Mouse (Mus musculus) hindbrain, embryonic 11.5 days (tissue): Measurements from ENCODE around the gene Thop1. TPM values are rescaled to one million over a fixed set of nuclear protein-coding genes. Genes with fewer than 3 reads are reported as not detected.
"Not testable (repeated sequence)": the region's sequence is repeated elsewhere in the genome, so short reads cannot be mapped to it uniquely, and the experiment has no call there.

ENCODE experiments used
- ATAC-seq: fragments of 200-750 bp; cut with Nextera tagmentation; 2 replicates; pipeline ENCODE4 v1.8.0; 2017; ENCODE audit warnings: mild to moderate bottlenecking, moderate TSS enrichment, moderate library complexity; ENCODE audit not compliant: low FRiP score
- DNase-seq: peaks from one replicate; pipeline ENCODE4 v3.0.0-alpha.2; 2015; ENCODE audit warnings: low spot score
- H3K27ac ChIP-seq: fragments of 300-500 bp; sonication (generic); 2 replicates; pipeline ENCODE4 v1.5.1; 2014; ENCODE audit warnings: mild to moderate bottlenecking, low read depth, low read length
- H3K27me3 ChIP-seq: fragments of 300-500 bp; sonication (generic); 2 replicates; pipeline ENCODE4 v1.6.1; 2014; ENCODE audit warnings: mild to moderate bottlenecking, low read length, moderate library complexity, mixed read lengths; ENCODE audit not compliant: control insufficient read depth, insufficient read depth
- H3K36me3 ChIP-seq: fragments of 300-500 bp; sonication (generic); 2 replicates; pipeline ENCODE4 v1.6.1; 2014; ENCODE audit warnings: mild to moderate bottlenecking, low read length, moderate library complexity, mixed read lengths; ENCODE audit not compliant: control insufficient read depth, insufficient read depth
- H3K4me1 ChIP-seq: fragments of 300-500 bp; sonication (generic); replicated peaks from 2 replicates; pipeline ENCODE4 v1.6.1; 2014; ENCODE audit warnings: low read length, mixed read lengths; ENCODE audit not compliant: control insufficient read depth, insufficient read depth
- H3K4me2 ChIP-seq: fragments of 300-500 bp; sonication (generic); replicated peaks from 2 replicates; pipeline ENCODE4 v1.6.1; 2014; ENCODE audit warnings: mild to moderate bottlenecking, low read depth, low read length
- H3K4me3 ChIP-seq: fragments of 300-500 bp; sonication (generic); 2 replicates; pipeline ENCODE4 v1.5.1; 2014; ENCODE audit warnings: low read depth, low read length
- H3K9ac ChIP-seq: fragments of 300-500 bp; sonication (generic); 2 replicates; pipeline ENCODE4 v1.6.1; 2014; ENCODE audit warnings: low read depth, low read length
- H3K9me3 ChIP-seq: fragments of 300-500 bp; sonication (generic); 2 replicates; pipeline ENCODE4 v1.6.1; 2016; ENCODE audit warnings: low read length; ENCODE audit not compliant: control insufficient read depth
- WGBS: fragments of 180-500 bp; shearing (Covaris S2); extraction: QIAGEN DNeasy Blood & Tissue Kit; methylation state at CpG from one replicate; pipeline ENCODE4 v1.1.7; 2014; 5-methylcytosine and 5-hydroxymethylcytosine counted together
- polyA plus RNA-seq: library from polyadenylated mRNA; unstranded; fragments of >200 nt; fragmentation: Nextera tagmentation; extraction: Ambion mirVana; gene quantifications from 2 replicates; pipeline ENCODE4 v1.2.1, GENCODE M21; 2014

The Thop1 gene
- polyA plus RNA-seq, 1 experiment from 2014 or later: 44.1 TPM

DNA sequence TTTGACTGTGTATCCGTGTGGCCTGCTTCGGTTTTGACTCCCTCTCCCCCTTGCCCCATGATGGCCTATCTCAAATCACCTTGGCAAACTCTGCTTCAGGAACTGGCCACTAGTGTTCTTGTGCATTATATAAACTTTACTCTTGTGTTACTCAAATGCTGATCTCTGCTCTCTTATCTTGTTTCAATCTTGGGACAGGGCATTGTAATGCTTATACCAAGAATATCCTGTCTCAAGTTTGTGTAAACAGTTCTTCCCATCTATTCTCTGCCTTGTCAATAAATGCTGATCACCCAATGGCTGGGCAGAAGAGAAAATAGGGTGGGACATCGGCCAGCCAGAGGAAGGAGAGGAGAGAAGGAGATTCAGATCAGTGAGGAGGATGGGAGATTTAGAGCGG lies 7.1 kb upstream of the Thop1 start:
- H3K4me2 ChIP-seq: no peak overlapping the region
- no peaks in the 10 kb centered on the region for H3K9me3 ChIP-seq
- WGBS: 66% methylated on average over 4 of the region's 4 CpGs
- H3K9ac ChIP-seq: no peak overlapping the region
- DNase-seq (no peak), ATAC-seq (no peak)
- H3K4me3 ChIP-seq: no peak overlapping the region
- H3K4me1 ChIP-seq: peaks cover 9% of the 10 kb centered on the region
- H3K27me3 ChIP-seq: no peaks in the 10 kb centered on the region
- no peak overlapping the region for H3K27ac ChIP-seq
- 0 out of 2 replicates have a peak, but pooled peaks cover 2% of the 10 kb centered on the region for H3K36me3 ChIP-seq

DNA sequence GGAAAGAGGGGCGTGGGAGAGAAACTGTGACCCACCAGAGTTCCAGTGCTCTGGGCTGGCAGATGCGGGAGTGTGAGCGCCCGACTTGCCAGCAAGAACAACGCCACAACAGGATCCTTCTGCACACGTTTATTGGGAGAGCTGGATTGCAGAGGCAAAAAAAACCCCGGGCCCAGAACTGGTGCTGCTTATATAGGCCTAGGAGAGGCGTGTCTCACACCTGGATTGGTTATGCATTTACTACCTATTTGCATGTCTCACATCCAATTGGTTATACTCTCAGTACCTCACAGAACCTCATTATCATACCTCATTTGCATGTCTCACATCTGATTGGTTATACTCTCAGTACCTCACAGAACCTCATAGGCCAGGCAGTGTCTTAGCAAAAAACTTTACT lies 5.3 kb upstream of the Thop1 start:
- not testable (repeated sequence) for H3K4me2 ChIP-seq, H3K4me3 ChIP-seq, H3K9me3 ChIP-seq, H3K4me1 ChIP-seq, H3K36me3 ChIP-seq, DNase-seq, H3K27me3 ChIP-seq, H3K27ac ChIP-seq, H3K9ac ChIP-seq, ATAC-seq
- 87% methylated on average over 8 of the region's 8 CpGs for WGBS

DNA sequence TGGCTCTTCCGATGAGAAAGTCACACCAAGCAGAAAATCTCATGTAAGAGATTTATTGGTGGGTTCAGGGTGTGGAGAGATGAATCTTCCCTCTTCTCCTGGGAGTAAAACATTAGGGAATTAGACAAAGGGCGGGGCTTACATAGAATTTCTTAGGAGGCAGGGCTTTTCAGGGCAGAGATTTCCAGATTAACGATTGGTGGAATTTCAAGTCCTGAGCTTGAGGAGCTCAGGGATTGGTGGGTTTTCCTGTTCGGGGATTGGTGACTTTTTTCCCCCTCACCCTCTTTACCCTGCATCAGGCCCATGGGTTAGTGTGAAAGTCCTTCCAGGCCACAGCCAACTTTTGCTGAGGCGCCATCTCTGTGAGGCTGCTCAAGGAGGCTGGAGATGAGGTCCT lies 1.1 kb upstream of the Thop1 start:
- H3K27ac ChIP-seq: no peak overlapping the region
- ATAC-seq (no peak), DNase-seq (no peak)
- H3K4me1 ChIP-seq: no peaks in the 10 kb centered on the region; the same call in 1 of the 2 replicates
- WGBS: 75% methylated on average over 5 of the region's 5 CpGs
- H3K9ac ChIP-seq: no peak overlapping the region
- no peaks in the 10 kb centered on the region for H3K9me3 ChIP-seq
- H3K36me3 ChIP-seq: no peaks in the 10 kb centered on the region
- H3K4me3 ChIP-seq: no peak overlapping the region
- no peaks in the 10 kb centered on the region for H3K27me3 ChIP-seq
- H3K4me2 ChIP-seq: no peak overlapping the region

DNA sequence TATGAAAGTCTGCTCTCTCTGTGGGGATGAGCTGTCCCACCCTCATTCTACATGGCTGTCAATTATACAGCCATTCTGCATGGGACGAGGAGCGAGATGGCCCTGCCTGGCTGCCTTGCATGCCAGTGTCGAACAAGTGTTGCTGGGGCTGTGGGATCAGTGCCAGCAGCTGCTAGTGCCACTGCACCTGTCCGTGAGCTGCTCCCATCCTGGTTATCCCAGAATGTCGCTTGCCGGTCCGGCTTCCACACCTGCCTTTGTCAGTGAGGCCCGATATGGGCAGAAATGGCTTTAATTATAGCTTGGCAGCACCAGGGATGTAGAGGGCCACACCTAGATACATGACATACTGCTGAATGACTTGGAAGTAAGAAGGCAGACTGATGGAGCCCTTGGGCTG lies 2.5 kb downstream of the Thop1 start:
- no peak for ATAC-seq
- Histone ChIP-seq H3K4me2 (no peak overlapping the region), H3K9me3 (no peaks in the 10 kb centered on the region), H3K27me3 (no peaks in the 10 kb centered on the region), H3K27ac (no peak overlapping the region), H3K4me1 (no peaks in the 10 kb centered on the region; the same call in 1 of the 2 replicates), H3K36me3 (peaks cover 10% of the 10 kb centered on the region), H3K9ac (no peak overlapping the region), H3K4me3 (no peak overlapping the region)
- no peak for DNase-seq
- 95% methylated on average over 8 of the region's 8 CpGs for WGBS

DNA sequence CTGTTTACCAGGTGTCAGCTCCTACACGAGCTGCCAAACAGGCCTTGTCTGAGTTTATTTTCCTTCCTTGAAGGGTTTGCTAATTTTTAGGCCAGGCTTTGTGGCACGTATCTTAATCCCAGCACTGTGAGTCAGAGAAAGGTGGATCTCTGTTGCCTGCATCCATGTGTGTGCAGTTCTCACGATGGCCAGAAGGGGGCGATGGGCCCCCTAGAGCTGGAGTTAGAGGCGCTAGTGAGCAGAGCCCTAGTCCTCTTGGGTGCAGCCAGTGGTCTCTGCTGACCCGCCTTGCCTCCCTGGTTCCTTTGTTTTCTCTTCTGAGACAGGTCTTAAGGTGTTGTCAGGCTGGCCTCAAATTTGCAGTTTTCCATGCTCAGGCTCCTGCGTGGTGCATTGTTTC lies 3.6 kb downstream of the Thop1 start:
- Histone ChIP-seq H3K4me1 (no peaks in the 10 kb centered on the region; the same call in 1 of the 2 replicates), H3K4me3 (no peak overlapping the region), H3K27ac (no peak overlapping the region), H3K9me3 (no peaks in the 10 kb centered on the region), H3K9ac (no peak overlapping the region), H3K36me3 (peaks cover 14% of the 10 kb centered on the region), H3K27me3 (no peaks in the 10 kb centered on the region), H3K4me2 (no peak overlapping the region)
- ATAC-seq (no peak), DNase-seq (peak; percentile 31)
- WGBS: 70% methylated on average over 7 of the region's 7 CpGs

DNA sequence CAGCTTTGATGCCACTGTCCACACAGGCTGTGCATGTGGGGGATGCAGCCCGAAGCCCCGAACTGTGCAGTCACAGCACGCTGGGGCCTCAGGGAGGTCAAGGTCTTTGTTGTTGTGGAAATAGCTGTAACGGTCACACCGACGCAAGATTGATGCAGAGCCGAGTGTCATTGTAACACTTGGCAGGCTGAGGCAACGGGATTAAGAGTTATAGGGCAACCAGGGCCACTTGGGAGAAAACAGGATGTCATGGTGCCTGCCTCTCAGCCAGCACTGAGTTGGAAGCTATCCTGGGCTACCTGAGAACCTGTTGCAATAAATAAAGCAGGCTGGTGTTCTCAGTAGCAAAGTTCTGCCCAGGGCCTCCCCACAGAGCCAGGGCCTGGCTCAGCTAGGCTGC lies 5.9 kb downstream of the Thop1 start:
- Histone ChIP-seq H3K27ac (no peak overlapping the region), H3K9ac (no peak overlapping the region), H3K36me3 (peaks cover 23% of the 10 kb centered on the region), H3K4me1 (no peaks in the 10 kb centered on the region; the same call in 1 of the 2 replicates), H3K4me2 (no peak overlapping the region), H3K27me3 (no peaks in the 10 kb centered on the region), H3K9me3 (no peaks in the 10 kb centered on the region), H3K4me3 (no peak overlapping the region)
- ATAC-seq (no peak), DNase-seq (no peak)
- WGBS: 74% methylated on average over 8 of the region's 8 CpGs

DNA sequence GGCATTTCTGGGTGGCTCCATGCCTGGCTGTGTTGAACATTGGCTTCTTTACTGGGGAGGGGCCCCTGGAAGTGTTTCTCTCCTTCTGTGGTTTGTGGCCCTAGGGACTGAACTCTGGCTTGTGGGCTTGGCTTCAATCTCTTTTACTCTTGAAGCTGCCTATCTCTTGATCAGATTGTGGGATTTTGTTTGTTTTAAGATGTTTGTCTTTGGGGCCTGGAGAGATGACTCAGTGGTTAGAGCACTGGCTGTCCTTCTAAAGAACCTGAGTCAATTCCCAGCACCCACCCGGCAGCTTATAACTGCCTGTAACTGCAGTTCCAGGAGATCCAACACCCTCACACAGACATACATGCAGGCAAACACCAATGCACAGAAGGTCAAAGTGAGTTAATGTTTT lies 6.5 kb downstream of the Thop1 start:
- Histone ChIP-seq H3K4me3 (no peak overlapping the region), H3K9ac (no peak overlapping the region), H3K9me3 (no peaks in the 10 kb centered on the region), H3K36me3 (peaks cover 28% of the 10 kb centered on the region), H3K27ac (no peak overlapping the region), H3K4me2 (no peak overlapping the region), H3K27me3 (no peaks in the 10 kb centered on the region), H3K4me1 (no peaks in the 10 kb centered on the region)
- DNase-seq: no peak
- 88% methylated on average over 1 of the region's 1 CpGs for WGBS
- ATAC-seq: no peak

DNA sequence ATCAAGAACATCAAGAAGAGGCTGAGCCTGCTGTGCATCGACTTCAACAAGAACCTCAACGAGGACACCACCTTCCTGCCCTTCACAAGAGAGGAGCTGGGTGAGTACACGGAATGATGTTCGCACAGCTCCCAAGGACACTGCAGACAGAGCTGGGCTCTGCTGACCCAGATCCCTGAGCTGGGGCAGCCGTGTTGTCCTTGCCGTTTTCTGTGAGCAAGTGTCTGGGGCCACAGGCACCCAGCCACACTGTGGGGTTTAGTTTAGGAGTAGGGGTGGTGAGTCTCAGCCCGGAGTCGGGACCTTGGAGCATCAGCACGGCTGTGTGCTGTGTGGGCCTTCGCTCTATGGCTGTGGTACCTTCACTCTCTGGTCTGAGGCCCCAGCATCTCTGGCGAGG lies 8.1 kb downstream of the Thop1 start:
- DNase-seq (no peak), ATAC-seq (no peak)
- no peaks in the 10 kb centered on the region for H3K9me3 ChIP-seq
- H3K4me2 ChIP-seq: no peak overlapping the region
- peaks cover 31% of the 10 kb centered on the region for H3K36me3 ChIP-seq
- no peak overlapping the region for H3K9ac ChIP-seq
- H3K4me3 ChIP-seq: no peak overlapping the region
- WGBS: 95% methylated on average over 11 of the region's 11 CpGs
- no peaks in the 10 kb centered on the region for H3K4me1 ChIP-seq
- no peak overlapping the region for H3K27ac ChIP-seq
- H3K27me3 ChIP-seq: no peaks in the 10 kb centered on the region

DNA sequence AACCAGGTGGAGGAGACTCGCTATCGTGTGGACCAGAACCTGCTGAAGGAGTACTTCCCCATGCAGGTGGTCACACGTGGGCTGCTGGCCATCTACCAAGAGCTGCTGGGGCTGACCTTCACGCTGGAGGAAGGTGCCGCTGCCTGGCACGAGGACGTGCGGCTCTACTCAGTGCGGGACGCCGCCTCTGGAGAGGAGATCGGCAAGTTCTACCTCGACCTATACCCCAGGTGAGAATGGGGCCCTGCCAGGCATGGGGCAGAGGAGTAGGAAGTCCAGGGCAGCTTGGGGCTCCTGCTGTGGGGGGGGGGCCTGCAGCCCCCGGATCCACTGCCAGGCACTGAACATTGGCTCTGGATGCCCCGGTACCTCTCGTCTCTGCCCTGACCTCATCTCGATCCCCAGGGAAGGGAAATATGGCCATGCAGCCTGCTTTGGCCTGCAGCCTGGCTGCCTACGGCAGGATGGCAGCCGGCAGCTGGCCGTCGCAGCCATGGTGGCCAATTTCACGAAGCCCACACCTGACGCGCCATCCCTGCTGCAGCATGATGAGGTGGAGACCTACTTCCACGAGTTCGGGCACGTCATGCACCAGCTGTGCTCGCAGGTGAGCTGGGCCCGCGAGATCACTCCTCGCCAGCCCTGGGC lies 10.3 kb downstream of the Thop1 start:
- peaks cover 25% of the 10 kb centered on the region for H3K36me3 ChIP-seq
- ATAC-seq: no peak

More for the DNA sequence above, 10.3 kb downstream of the Thop1 start:
- H3K27me3 ChIP-seq: no peaks in the 10 kb centered on the region
- no peaks in the 10 kb centered on the region for H3K9me3 ChIP-seq
- H3K27ac ChIP-seq: no peak overlapping the region
- no peak overlapping the region for H3K9ac ChIP-seq
- DNase-seq: no peak
- H3K4me1 ChIP-seq: no peaks in the 10 kb centered on the region
- WGBS: 96% methylated on average over 29 of the region's 31 CpGs
- H3K4me3 ChIP-seq: no peak overlapping the region
- H3K4me2 ChIP-seq: no peak overlapping the region
